Mouse (Mus musculus): ENCODE results near the gene Fam19a3. TPM values are rescaled to one million over a fixed set of nuclear protein-coding genes. Genes with fewer than 3 reads are reported as not detected.
"Not testable (repeated sequence)": the region's sequence is repeated elsewhere in the genome, so short reads cannot be mapped to it uniquely, and the experiment has no call there.

Gene Fam19a3
- total RNA-seq (2022): 1 to 10 TPM; 1.9 to 3.2 (median 2.6) TPM

DNA sequence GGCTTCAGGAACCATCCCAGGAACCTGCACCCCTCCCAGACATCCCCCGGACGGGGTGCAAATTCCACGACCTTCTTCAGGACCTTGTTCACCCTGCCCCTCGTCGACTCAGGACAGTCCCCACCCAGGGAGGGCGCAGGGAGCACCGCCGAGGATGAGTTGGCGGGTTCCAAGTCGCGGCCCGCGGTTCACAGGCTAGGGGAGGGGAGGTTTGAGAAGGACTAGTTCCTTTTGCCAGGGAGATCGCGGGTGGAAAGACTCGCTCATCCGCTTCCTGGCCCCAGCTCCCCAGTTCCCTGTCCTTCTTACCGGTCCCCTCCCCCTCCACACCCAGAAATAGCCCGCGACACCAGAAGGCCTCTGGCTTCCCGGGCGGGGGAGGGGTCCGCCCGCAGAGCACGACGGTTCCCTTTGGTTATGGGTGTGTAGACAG, at the start of gene Fam19a3:
TSS of gene Fam19a3 (minus strand) at position 370 of the 433 bp plus-strand sequence.
- DNase-seq (ENCODE audit: low spot score in 2 of 2): peak; percentile 77 to 79

DNA sequence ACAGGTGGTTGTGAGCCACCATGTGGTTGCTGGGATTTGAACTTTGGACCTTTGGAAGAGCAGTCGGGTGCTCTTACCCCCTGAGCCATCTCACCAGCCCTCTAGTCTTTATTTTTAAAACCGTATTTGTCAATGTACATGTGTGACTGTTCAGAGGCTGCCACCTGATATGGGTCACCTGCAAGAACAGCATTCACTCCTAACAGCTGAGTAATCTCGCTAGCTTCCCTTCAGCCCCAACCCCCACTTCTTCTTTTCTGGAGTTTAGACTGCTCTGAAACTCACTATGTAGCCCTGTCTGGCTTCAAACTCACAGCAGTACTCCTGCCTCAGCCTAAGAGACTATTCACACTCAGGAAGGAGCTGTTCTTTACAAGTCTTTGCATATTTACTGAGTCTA, 40.8 kb upstream of the Fam19a3 start:
- DNase-seq (ENCODE audit: low spot score in 2 of 2): no peak

DNA sequence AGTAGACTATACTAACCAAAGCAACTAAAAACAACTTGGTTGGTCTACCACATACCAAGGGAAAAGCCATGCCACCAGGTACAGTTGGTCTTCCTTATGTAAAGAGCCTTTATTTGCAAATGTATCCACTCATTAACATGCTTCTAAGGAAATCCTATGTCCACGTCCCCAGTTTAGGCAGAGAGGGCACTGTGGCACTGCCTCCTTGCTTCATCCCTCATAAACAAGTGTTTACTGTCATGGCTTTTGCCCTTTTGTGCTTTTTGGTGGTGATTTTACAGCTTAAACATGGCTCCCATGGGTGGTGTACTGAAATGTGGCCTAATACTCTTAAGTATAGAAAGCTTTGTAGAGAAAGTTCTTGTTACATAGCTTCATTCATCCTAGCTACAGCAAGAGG, 38.8 kb upstream of the Fam19a3 start:
- DNase-seq (ENCODE audit: low spot score in 2 of 2): no peak

DNA sequence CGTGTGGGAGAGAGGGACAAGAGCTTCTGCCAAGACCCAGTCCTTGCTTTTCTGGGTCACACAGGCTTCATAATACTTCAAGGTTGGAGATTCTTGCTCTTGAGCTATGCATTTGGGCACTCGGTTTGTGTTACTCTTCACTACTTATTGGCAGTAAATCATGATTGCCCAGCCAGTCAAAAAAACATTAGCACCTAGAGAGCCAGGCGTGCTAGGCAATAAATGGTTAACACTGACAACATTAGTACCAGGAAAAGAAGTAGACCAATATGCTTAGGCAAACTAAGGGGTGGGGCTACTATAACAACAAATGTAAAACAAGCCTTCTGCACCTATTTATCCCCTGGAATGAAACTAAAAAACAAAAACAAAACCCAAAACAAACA, 37.1 kb upstream of the Fam19a3 start:
- no peak for DNase-seq (ENCODE audit: low spot score in 2 of 2)

DNA sequence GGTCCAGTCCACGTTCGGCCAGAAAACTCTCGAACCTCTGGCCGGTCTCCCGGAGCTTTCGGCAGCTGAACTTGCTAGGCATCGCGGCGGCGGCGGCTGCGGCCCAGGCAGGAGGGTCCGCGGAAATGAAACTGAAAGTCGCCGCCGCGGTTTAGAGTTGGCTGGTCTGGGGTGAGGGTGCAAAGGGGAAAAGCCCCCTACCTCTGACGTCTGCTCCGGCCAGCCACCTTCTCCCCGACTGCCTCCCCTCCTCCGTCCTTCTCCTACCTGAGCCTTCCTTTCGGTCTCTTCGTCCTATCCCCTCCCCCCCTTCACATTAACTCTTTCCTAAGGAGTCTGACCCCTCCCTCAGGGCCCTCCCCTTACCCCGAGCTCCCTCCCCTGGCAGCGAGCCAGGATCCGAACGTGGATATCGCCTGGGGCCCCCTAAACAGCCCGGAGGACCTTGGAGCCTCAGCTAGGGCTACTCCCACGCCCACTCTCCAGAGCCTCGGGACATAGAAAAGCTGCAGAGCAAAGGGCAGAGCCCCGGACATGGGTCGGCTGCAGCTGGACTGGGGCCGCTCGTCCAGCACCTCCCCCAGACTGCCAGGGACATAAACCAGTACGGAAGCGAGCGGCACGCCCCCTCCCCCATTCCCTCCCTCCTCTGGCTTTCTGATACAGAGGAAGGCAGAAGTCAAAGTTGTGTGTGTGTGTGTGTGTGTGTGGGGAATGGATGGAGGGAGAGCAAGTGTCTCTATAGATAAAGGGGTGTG, 36.5 kb upstream of the Fam19a3 start, which contains the start of gene Mov10:
TSS of gene Mov10 (minus strand) at position 573 of the 758 bp plus-strand sequence.
- peak; percentile 25 to 39 for DNase-seq (ENCODE audit: low spot score in 2 of 2)

DNA sequence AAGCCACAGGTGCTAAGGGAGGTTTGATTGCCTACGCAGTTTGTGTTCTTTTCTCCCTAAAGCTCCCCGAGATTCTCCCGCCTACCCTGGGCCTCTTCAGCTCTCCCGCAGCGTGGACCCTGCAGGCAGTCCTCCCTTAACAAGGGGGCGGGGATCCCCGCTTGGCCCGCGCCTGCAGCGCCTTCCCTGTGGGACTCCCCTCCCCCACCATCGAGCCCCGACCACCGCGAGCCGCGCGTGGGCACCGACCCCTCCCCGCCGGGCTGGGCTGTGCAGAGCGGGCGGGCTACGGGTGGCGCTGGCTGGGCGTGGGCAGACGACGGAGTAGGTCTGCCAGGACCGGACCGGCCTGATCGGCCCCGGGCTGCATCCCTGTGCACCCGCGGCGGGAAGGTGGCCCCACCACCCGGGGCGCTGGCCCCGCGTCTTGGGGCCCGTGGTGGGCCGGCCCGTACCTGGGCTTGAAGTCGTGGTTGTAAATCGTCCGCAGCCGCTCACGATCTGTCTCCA, 35.9 kb upstream of the Fam19a3 start:
- peak in 1 of 2 experiments; percentile 36 for DNase-seq (ENCODE audit: low spot score in 2 of 2)

DNA sequence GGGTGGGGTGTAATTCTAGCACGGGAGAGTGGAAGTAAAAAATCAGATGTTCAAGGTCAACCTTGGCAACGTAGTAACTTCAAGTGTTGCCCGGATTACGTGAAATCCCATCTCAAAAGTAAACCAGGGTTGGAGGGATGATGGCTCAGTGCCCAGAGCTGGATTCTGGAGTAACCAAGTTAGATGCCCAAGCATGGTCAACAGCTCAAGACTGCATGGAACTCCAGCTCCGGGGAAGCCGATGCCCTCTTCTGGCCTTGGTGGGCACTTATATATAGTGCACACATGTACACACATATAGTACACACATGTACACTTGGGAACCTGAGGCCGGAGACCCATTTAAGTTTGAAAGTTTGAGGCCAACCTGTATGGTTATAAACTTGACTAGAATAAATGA, 34.5 kb upstream of the Fam19a3 start:
- DNase-seq (ENCODE audit: low spot score in 2 of 2): no peak

DNA sequence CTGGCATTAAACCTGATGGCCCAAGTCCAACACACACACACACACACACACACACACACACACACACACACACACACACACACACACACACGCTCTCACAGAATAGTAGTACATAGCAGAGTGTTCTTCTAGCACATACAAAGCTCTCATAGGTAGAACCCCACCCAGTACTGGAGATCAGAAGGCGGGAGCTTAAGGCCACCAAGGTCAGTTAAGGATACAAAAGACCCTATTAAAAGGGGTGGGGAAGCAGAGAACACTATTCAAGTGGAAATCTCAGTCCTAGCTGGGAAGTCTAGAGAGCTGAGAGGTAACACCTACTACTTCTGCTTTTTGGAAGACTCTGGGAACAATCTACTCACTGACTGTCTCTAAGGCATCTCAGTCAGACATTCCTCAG, 33.7 kb upstream of the Fam19a3 start:
- no peak for DNase-seq (ENCODE audit: low spot score in 2 of 2)

DNA sequence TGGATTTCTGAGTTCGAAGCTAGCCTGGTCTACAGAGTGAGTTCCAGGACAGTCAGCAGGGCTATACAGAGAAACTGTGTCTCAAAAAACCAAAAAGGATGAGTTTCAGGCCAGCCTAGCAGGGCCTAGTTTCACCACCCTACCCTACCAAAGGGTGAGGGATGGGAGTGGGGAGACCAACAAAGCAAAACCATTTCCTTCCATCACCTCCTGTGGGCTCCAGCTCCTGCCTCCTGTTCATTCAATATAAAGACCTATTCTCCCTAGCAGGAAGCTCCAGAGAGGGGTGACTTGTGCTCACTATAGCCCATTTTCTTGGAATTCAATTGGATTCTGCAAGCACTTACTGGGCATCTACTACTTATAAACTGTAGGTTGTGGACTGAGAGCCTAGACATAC, 33.1 kb upstream of the Fam19a3 start:
- DNase-seq (ENCODE audit: low spot score in 2 of 2): no peak

DNA sequence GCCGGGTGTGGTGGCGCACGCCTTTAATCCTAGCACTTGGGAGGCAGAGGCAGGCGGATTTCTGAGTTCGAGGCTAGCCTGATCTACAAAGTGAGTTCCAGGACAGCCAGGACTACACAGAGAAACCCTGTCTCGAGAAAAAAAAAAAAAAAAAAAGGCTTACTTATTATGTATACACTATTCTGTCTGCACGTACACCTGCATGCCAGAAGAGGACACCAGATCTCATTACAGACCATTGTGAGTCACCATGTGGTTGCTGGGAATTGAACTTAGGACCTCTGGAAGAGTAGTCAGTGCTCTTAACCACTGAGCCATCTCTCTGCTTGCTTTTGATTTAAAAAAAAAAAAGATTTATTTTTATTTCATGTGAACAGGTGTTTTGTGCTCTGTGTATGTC, 31.6 kb upstream of the Fam19a3 start:
- not testable (repeated sequence) for DNase-seq (ENCODE audit: low spot score in 2 of 2)

DNA sequence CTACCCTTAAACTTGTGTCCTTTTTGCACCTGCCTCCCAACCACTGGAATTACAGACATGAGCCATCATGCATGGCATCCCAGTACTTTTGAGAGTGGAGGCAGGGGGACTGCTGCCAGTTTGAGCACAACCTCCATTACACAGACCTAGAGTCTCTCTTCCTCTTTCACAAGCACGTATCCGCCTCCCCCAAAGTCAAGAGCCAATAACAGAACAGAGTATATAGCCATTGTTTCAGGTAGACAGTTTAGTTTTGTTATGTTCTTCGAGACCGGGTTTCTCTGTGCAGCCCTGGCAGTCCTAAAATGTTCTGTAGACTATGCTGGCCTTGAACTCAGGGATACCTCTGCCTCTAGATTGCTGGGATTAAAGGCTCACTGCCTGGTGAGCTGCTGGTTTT, 30.6 kb upstream of the Fam19a3 start:
- no peak for DNase-seq (ENCODE audit: low spot score in 2 of 2)

DNA sequence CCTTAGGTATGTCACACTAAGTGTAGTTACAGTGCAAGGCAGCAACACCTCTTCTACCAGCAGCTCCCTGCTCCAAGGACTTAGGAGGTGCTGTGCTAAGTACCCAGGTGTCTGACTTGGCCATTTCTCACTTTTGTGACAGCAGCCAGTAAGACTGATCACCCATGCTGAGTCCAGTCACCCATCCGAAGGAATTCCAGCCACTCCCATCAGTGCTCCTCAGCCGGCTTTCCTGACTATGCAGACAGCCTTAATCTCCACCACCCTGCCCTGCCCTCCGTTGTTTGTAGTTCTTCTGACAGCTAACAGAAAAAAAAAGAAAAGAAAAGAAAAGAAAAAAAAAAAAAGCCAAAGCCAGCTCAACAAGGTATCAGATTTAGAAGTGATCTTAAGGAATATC, 30.1 kb upstream of the Fam19a3 start:
- no peak for DNase-seq (ENCODE audit: low spot score in 2 of 2)

DNA sequence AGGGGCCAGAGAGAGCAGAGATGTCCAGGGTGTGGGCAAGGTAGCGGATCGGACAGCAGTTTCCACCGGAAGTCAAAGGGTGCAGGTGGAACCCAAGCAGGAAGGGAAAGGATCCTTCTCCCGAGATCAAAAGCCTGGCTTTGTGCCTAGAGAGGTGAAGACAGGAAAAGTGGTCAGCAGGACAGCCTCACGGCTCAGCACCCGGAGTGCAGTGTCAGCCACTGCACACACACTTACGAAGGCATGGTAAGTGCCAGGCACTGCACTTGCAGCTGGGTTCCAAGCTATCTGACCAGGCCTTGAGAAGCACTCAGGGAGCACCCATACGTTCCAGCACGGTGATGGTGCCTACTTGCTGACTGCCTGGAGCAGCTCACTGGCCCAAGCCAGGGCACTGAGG, 23.9 kb upstream of the Fam19a3 start:
- no peak for DNase-seq (ENCODE audit: low spot score in 2 of 2)

DNA sequence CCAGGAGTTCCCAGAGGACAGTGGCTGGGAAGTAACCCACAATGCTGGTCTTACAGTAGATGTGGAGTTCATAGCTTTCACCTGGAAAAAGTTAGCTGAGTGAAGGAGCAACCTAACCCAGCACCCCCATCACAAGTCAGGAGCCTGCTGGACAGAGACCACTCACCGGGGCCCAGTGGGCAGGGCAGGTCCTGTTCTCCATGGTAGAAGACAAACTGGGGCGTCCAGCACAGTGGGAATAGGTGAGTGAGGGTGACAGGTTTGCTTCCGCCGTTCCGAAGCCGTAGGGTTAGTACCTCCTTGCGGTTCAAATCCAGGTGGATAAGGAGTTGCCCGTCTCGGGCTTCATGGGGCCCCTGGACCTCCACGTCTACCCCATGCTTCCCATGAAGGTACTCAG, 22.7 kb upstream of the Fam19a3 start:
- no peak for DNase-seq (ENCODE audit: low spot score in 2 of 2)

DNA sequence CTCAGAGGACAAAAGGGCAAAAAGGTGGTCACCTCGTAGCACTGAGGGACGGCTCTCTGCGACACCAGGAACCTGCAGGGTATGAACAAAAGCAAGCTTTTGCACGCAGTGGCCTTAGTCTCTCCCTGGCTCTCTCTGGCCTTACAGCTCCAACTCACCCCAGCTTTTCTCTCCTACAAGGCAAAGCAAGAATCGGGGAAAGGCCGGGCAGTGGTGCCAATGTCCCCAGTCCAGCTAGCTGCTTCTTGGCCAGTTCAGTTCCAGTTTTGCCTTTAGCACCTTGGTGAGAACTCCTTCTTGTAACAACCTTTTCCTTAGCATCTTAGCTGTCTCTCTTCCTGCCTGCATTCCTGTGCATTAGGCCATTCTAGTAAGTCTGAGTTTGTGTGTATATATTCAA, 19.8 kb upstream of the Fam19a3 start:
- DNase-seq (ENCODE audit: low spot score in 2 of 2): no peak

DNA sequence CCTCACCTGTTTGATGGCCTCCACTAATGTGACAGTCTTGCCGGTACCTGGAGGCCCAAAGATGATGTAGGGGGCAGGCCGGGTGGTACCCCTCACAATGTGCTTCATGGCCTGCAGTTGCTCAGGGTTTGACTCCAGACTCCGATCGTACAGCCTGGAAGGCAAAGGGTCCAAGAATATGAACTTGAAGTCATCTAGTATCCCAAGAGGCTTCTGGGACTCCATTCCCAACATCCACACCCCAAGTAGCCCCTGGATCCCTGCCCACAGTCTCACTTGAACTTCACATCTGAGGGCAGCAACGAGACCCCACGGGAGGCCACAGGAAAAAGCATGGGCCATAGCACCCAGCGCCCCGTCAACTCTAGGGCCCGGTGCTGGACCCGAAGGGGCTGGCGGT, 19.0 kb upstream of the Fam19a3 start:
- DNase-seq (ENCODE audit: low spot score in 2 of 2): no peak

DNA sequence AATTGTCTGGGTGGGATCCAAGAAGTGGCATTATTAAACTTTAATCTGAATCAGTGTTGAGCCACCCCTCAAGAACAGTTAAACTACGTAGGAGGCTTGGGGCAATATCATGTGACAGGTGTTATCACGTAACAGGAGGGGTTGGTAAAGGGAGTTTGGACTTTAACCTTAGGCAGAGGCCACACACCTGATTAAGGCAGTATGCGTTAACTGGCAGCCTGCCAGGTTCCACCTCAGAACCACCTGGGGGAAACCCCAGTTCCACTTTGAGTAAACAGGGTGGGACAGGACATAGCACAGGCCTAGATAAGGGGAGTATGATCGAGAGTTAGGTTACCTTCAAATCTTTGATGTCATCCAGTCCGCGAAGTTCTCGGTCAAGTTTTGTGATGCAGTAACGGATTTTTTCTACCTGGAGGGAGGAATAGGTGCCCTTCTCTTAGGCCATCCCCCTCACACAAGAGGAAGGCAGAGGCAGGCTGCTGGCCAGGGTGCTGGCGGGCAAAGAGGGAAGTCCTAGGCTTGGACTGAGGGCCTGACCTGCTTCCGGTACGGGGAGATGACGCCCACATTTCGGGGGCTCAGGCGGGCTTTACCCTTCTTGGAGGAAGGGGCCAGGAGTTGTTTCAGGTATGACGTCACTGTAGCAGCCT, 14.9 kb upstream of the Fam19a3 start:
- DNase-seq (ENCODE audit: low spot score in 2 of 2): no peak

DNA sequence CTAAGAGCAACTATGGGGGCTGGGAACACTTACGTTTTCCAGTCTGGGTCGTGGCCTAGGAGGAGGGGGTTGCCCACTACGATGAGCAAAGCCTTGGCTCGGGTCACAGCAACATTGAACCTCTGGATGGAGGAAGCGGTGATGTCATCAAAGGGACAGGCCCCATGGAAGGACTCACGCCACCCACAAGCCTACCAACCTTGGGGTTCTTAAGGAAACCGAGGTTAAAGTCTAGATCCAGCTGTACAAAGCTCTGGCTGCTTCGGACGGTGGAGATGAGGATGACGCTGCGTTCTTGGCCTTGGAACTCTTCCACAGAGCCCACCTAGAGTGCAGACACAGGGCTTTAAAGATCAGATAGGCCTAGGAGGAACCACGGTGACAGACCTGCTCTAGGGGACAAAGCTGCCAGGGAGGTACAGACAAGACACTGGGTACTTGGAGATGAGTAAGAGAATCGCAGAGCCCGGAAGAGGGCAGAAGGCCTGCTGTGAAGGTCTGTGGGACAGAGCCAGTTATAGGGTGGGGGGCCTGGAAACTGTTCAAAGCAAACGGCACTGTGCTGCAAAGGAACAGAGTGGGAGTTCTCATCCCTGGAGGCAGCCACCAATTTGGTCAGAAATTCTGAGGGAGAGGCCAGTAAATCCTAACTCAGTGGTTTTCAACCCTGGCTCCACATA, 14.2 kb upstream of the Fam19a3 start:
- DNase-seq (ENCODE audit: low spot score in 2 of 2): no peak

DNA sequence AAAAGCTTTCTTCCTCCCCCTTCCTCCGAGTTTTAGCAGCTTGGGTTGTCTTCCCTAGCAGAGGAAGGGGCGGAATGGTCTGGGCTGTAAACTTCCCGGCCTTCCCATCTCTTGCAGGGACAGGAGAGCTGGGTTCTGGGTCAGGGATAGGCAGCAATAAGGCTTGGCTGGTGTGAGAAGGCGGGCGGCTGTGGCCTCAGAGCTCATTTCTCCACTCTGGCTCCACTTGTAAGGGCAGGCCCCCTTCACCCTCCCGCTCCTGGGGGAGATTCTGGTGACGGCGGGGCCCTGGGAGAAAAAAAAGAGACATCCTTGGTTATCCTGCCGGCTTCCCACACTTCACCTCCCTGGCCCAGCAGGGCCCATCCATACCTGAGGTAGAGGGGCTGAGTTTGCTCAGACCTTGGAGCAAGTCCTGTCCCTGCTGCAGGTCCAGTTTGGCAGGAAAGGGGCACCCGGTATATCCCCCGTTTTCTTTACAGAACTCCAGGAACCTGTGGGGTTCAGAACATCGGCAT, 13.4 kb upstream of the Fam19a3 start:
- no peak for DNase-seq (ENCODE audit: low spot score in 2 of 2)

DNA sequence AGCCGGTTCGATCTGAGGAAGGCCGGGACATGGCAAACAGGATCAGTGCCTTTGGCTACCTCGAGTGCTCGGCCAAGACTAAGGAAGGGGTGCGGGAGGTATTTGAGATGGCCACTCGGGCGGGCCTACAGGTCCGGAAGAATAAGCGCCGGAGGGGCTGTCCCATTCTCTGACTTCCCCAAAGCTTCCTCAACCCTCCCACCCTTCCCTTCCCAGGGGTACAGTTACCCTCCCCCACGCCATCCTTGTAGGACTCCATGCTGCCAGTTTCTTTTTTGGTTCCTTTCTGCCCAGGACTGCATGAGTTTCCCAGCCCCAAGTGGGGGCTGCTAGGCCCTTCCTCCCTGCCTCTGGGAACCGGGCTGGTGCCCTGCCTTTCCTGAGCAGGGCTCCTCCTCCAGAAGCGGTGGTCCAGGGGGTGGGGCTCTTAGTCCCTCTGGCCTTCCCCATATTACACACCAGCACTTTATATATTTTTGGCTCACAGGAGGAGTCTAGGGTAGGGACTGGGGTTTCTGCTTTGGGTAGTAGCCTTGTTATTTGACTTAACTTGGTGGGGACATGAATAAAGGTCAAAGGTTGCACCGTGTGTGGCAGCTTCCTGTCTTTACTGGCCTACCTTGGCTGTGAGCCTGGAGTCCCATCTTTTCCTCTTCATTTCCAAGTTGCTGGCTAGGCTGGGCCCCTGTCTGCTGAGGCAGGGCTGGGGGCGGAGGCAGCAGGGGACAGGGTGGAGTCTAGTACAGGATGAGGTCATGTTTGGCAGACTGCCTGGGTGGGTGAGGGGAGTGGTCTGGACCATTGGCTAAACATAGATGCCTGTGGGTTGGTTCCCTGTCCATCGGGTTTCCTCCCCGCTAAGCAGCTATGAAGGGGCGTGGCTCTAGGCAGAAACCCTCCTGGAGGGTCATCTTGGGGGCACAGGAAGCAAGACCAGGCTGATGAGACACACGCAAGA, 12.5 kb upstream of the Fam19a3 start:
- peak; percentile 81 to 83 for DNase-seq (ENCODE audit: low spot score in 2 of 2)
